Mouse (Mus musculus): ENCODE measurements around the gene Trub2. TPM values are rescaled to one million over a fixed set of nuclear protein-coding genes. Genes with fewer than 3 reads are reported as not detected.

Trub2 gene
- polyA plus RNA-seq, 1 experiment from 2014 or later = 43.1 TPM

Other genes with a start within 250 kb of the Trub2 start
- gene Rapgef1, start 168.8 kb downstream of the Trub2 start, polyA plus RNA-seq (2016; fragmentation: Nextera tagmentation; extraction: Ambion mirVana) = 11.2 and 13.4 TPM in 2 replicates
- gene Gm13420, start 36.8 kb downstream of the Trub2 start, polyA plus RNA-seq (2016; fragmentation: Nextera tagmentation; extraction: Ambion mirVana) = 0.28 TPM in 1 of 2 replicates, not detected in the other
- not detected in 2 replicates for gene Gm13547, start 29.2 kb downstream of the Trub2 start, polyA plus RNA-seq (2016; fragmentation: Nextera tagmentation; extraction: Ambion mirVana)
- 34.6 and 34.8 TPM in 2 replicates for gene Coq4, start 1.0 kb downstream of the Trub2 start, polyA plus RNA-seq (2016; fragmentation: Nextera tagmentation; extraction: Ambion mirVana)
- gene Slc27a4, start 14.1 kb upstream of the Trub2 start, polyA plus RNA-seq (2016; fragmentation: Nextera tagmentation; extraction: Ambion mirVana) = 8.4 and 9.5 TPM in 2 replicates
- gene Urm1, start 31.6 kb upstream of the Trub2 start, polyA plus RNA-seq (2016; fragmentation: Nextera tagmentation; extraction: Ambion mirVana) = 18.4 and 19.1 TPM in 2 replicates
- gene Cercam, start 80.7 kb upstream of the Trub2 start, polyA plus RNA-seq (2016; fragmentation: Nextera tagmentation; extraction: Ambion mirVana) = 22.8 and 26.7 TPM in 2 replicates
- gene Odf2, start 100.7 kb upstream of the Trub2 start, polyA plus RNA-seq (2016; fragmentation: Nextera tagmentation; extraction: Ambion mirVana) = 77.8 and 82.6 TPM in 2 replicates
- 50.0 and 61.3 TPM in 2 replicates for gene Gle1, start 146.9 kb upstream of the Trub2 start, polyA plus RNA-seq (2016; fragmentation: Nextera tagmentation; extraction: Ambion mirVana)
- gene Sptan1, start 177.1 kb upstream of the Trub2 start, polyA plus RNA-seq (2016; fragmentation: Nextera tagmentation; extraction: Ambion mirVana) = 103 and 116 TPM in 2 replicates